Mouse (Mus musculus): ENCODE results near the gene Fnbp1l.

DNA sequence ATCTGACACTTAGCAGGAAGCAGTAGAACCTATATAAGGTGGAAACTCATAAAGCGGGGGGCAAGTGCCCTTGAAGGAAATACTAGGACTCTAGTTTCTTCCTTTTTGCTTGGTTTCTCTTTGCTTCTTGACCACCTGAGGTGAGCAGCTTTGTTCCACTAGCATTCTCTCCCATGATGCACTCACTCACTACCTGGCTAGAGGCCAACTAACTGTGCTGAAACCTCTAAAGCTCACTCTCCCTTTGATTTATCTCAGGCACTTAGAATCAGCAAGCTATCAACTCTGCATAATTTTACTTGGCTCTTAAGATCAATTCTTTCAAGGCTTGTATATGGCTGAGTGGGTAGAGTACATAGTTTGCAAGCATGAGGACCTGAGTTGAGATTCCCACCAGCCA is 17.1 kb downstream of the Fnbp1l start:
- TF ChIP-seq POLR2A (IDR thresholded peaks at IDR 0.05; ENCODE audit: extremely low read depth, insufficient read depth, low read length): no peak
- TF ChIP-seq CTCF (IDR thresholded peaks at IDR 0.05; ENCODE audit: extremely low read depth, insufficient read depth, low read length): no peak

Data from cortical plate, adult 2 months (tissue).